Mouse (Mus musculus) cerebellum, postnatal 36 days (tissue): Measurements from ENCODE around the gene Plekha4.

Experiments
- DNase-seq, 2 experiments: peaks; one replicate each; pipeline ENCODE4 v3.0.0; 2021 to 2022; ENCODE audit warnings: mixed read lengths in 2 of 2

The Plekha4 gene

DNA sequence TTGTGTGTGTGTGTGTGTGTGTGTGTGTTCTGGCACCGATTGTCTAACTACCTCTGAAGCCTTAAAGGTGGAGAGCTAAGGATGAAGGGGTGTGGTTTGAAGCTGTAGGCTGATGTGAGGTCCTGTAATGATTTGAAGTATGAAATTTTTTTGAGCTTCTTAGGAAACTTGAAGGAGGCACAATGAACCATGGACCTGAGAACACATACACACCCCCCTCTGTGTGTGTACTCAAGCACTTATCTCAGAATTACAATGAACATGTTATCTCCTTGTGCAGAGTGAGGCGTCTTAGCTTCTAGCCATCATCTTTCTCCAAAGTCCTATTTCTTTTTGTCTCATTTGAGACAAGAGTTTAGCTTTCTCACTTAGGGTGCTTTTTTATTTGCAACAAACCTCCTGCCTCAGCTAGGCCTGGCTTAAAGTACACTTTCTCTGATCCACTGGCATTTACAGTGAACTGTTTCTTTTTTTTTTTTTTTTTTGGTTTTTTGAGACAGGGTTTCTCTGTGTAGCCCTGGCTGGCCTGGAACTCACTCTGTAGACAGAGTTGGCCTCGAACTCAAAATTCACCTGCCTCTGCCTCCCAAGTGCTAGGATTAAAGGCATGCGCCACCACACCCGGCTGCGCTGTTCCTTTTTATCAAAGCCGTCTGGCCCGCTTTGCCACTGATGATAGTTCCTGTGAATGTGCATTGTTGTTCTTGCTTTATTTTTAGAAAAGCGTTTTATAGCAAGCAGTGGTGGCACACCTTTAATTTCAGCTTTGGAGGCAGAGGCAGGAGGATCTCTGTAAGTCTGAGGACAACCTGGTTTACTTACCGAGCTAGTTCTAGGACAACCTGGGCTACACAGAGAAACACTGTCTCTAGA lies 42.7 kb downstream of the Plekha4 start:
- DNase-seq, result no peak

DNA sequence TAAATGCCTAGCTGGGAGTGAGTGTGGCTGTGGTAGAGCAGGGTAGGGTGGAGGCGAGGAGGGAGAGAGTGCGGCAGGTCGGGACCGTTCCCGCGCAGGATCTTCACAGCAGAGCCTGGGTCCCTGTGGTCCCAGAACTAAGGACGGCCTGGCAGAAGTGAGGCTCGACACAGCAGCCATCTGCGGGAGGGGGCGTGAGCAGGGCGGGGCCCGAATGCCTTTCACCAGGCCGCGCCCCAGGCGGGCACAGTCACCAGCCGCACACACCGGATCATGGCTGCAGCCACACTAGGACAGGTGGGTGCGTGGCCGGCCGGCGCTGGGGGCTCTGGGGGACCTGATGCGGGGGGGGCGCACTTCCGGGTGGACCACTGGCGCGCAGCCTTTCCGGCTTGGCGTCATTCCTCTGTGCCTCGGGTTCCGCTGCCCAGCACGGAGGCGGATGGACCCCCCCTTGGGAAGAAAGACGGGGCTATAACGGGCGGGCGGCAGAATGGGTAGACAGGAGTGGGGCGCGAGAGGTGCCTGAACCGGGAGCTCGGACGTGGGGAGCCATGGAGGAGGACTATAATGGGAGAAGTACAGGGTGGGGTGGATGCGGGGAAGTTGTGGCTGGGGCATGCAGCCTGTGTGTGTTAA lies 44.1 kb downstream of the Plekha4 start, which contains the start of gene Bcat2:
Bcat2 (plus strand) TSS at position 51 of the 639 bp plus-strand sequence.
- DNase-seq, result peak; percentile 67 to 76

DNA sequence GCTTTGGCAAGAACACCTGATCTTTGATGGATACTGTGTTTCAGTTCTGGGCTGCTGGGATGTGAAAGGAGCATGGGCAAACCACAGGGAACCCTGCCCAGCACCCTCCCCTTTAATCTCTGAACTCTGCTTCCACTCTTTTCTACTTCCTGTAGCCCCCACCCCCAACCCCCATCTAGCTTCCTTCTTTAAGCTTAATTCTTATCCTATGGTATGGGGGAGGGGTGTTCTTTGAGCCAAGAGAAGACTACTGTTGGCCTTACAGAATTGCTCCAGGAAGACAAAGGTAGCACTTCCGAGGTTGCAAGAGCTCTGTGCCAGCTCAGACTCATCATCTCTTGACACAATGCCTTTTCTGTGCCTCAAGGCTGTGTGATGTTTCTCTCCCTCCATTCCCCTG lies 45.8 kb downstream of the Plekha4 start:
- DNase-seq, result no peak

DNA sequence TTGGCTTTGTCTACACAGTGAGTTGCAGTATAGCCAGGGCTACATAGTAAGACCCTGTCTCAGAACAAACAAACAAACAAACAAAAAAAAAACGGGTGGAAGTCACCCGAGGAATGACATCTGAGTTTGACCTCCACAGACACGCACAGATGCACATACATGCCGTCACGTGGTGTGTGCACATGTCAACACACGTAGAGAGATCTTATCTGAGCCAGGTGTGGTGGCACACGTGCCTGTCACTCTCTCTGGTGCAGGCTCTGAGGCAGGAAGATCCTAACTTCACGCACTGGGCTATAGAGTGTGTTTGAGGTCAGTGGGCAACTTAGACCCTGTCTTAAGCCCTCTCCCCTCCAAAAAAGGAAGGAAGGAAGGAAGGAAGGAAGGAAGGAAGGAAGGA lies 47.8 kb downstream of the Plekha4 start:
- no peak for DNase-seq

DNA sequence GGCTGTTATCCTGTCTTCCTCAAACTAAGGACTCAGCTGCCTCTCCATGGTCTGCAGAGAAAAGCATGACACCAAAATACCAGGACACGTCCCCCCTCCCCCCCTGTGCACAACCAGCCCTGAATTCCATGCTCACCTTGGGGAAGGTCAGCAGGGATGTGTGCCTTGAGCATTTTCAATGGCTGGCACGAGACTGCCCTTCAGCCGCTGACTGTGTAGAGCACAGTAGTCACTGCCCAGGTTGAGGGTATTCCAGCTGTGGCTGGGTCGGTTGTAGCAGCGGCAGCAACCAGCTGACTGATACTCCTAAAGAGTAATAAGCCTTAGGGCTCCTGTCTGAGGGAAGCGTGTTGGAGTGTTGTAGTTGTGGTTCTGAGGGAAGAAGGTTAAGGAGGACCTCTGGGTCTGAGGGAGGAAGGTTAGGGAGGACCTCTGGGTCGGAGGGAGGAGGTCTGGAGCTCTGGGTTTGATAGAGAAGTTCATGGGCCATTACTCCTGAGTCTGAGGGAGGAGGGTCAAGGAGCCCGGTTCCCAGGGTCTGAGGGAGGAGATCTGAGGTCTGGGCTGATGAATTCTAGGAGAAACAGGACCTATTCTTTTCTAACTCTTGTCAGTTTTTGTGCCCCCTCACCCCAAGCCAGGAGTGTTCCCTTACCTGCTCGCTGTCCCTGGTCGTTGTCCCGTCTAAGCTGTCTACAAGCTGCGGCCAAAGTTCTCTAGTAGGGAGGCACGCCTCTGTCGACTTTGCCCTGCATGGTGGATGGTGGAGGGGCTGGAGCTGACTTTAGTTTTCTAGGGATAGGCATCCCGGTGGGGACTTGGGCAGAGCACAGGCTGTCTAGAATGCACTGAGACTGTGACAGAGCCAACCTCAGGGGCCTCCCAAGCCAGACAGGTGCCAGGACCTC lies 48.6 kb downstream of the Plekha4 start:
- DNase-seq, result no peak

DNA sequence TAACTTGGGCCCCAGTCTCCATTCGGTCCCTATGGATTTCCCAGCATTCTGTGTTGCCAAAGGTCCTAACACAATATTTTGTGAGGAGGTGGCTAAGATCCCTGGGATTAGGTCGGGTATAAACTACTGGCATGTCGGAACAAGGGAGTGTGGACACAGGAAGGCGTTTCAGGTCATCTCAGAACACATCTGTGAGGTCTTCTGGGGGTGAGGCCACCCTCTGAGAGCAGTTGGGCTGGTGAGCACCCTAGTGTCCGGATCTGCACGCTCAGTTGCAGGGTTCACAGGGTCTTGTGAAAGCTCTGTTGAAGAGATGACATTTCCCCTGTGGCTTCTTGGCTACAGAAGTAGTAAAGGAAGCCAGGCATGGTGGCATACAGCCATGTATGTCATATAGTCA lies 59.8 kb downstream of the Plekha4 start:
- DNase-seq, result no peak

DNA sequence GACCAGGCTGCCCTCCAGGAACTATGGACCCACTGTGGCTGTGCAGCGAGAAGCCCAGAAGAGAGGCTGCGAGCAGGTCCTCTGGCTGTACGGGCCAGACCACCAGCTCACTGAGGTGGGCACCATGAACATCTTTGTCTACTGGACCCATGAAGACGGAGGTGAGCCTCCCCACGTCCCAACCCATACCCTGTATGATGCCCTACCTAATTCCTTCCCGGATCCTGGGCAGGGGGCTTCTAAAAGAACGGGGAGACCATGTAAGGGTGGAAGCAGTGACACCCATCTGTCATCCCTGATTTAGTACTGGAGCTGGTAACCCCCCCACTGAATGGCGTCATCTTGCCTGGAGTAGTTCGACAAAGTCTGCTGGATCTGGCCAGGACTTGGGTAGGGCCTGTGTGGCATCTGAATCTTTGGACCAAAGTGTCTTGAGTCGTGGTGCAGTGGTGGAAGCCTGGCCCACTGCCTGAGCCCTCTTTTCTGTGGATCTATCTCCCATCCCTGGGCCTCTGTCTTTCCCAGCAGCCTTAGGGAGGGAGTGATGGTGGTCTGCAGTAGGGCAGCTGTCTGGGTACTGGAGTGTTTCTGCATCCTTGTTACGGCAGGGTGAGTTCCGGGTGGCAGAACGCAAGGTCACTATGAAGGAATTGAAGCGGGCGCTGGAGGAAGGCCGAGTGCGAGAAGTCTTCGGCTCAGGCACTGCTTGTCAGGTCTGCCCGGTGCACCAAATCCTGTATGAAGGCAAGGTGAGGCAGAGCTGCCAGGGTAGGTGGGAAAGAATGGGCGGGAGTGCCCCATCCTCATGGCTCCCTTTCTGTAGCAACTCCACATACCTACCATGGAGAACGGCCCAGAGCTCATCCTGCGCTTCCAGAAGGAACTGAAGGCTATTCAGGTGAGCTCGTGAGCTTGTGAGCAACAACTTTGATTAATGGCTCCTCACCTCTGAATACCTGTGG lies 61.8 kb downstream of the Plekha4 start:
- no peak for DNase-seq

DNA sequence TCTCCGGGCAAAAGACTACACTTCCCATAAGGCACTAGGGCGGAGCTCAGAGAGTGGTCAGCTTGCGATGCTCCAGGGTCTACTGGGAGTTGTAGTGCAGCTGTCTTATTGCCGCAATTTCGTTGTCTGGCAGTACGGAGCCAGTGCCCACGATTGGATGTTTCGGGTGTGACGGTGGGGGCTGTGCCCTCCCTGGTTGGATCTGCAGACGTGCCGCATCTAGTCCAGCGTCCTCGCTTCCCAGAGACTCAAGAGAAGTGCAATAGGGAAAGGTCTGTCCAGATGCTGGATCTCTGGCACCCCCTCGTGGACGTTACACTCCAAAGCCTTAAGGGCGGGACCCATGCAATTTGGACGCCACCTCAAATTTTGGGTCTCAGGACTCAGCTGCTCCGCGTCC lies 63.0 kb downstream of the Plekha4 start:
- DNase-seq, result peak; percentile 94

DNA sequence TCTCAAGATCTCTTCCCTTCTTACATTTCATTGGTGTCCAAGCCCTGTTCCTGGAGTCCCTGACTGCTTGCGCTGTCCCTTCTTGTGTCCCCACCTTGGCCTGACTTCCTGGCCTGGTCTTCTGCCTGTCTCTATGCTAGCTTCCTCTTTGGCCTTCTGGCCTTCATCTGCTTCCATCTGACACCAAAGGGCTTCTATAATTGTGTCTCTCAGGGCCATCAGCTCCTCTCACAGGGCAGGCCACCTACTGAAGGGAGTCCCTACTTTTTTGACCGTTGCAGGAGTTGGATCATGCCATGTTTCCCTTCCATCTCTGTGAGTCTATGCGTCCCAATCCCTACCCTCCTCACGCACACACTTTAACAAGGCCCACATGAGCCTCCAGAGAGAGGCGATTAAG lies 63.8 kb downstream of the Plekha4 start:
- DNase-seq, result no peak

DNA sequence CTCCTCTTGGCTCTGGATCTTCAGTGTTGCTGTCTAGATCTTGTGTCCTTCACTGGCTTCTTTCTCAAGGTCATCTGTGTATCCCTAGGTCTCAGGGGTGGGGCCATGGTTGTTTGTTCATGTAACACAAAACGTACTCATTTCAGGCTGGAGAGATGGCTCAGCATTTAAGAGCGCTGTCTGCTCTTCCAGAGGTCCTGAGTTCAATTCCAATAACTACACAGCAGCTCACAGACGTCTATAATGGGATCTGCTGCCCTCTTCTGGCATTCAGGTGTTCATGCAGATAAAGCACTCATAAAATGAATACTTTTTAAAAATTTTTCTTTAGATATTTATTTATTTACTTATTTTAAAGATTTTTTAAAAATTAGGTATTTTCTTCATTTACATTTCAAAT lies 64.7 kb downstream of the Plekha4 start:
- DNase-seq, result no peak

DNA sequence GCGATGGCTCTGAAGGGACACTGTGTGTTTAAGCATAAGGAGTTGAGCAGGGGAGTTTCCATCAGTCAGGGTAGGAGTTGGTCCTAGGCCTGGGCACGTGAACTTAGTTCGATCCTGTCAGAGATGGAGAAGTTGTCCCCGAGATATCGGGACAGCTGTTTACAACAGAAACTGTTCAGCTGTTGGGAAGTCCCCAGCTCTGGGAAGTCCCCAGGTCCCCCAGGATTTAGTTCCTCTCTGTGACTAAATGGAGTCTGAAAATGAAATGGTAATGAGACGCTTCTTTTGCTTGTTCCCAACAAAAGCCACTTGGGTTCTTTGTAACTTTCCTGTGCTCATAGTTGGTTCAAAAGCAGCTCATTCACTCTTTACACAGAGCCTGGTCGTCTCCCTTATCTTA lies 65.8 kb downstream of the Plekha4 start:
- no peak for DNase-seq

DNA sequence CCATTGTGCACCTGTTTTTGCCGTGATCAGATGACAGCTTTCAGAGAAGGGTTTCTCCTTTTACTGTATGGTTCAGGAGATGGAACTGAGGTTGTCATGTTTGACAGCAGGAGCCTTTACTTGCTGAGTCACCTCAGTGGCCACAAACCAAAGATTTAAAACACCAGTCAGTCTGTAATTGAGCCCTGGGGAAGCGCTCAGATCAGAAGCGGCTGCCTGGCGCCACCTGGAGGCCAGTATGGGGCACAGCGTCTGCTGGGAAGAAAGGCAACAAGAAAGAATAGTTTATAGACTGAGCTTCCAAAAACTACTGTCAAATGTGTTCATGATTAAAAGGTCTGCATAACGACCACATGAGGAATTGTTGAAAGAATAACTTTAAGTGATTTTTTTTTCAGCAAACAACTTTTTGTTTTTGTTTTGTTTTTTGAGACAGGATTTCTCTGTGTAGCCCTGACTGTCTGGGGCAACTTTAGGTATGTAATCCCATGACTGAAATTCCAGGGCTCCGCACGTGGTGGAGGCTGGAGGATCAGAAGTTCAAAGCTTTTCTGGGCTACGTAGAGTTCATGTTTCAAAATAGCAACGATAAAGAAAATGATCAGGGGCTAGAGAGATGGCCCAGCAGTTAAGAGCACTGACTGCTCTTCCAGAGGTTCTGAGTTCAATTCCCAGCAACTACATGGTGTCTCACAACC lies 67.1 kb downstream of the Plekha4 start:
- peak; percentile 75 to 79 for DNase-seq

DNA sequence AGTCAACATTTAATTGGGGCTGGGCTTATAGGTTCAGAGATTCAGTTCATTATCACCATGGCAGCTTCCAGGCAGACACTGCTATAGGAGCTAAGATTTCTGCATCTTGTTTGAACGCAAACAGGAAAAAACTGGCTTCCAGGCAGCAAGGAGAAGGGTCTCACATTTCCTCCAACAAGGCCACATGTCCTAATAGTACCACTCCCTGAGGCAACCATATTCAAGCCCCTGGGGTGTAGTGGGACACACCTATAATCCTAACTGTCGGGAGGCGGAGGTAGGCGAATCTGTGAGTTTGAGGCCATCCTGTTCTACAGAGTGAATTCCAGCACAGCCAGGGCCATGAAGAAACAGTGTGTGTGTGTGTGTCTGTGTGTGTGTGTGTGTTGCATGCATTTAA lies 69.0 kb downstream of the Plekha4 start:
- no peak for DNase-seq

DNA sequence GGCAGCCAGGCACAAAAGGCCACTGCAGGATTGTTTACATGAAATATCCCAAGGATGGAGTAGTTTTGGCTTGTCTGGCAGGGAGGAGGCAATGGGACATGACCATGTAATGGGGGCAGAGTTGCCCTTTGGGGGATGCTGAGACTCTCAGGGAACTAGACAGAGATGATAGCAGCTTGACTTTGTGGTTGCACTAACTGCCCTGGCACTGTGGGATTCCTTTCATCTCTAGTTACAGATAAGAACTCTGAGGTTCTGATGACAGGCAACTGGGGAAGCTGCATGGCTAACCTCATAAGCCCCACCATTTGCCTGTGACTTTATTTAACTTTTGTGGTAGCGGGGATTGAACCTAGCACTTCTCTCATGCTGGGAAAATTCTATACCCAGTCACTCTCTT lies 70.0 kb downstream of the Plekha4 start:
- DNase-seq, result no peak

DNA sequence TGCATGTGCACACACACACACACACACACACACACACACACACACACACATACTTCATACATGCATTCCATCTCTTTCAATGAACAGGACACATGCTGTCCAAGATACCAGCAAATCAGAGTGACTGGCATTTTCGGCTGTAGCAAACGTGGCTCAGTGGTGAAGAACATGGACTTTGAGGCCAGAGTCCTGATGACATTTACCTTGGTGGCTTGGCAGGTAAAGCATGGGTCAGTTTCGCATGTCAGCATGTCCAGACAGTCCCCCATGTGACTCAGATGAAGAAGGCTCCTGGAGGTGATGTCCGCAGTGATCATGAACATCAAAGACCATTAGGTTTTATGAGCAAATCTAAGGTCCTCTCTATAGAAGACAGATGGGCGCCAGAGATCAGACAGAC lies 70.9 kb downstream of the Plekha4 start:
- no peak for DNase-seq

DNA sequence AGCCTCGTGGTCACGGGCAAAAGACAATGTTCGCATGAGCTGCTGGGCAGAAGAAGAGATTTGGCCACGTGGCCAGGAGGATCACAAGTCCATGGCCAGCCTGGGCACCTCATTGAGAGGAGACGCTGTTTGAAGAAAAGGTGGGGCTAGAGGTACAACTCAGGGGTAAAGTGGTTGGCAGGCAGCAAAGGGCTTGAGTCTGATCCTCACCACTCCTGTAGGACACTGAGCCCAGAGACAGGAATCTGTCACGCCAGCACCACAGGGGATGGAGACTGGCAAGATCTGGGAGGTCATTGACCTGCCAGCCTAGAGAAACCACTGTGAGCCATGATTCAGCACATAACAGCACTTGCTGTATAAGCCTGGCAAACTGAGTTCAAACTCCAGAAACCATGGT lies 71.4 kb downstream of the Plekha4 start:
- no peak for DNase-seq

DNA sequence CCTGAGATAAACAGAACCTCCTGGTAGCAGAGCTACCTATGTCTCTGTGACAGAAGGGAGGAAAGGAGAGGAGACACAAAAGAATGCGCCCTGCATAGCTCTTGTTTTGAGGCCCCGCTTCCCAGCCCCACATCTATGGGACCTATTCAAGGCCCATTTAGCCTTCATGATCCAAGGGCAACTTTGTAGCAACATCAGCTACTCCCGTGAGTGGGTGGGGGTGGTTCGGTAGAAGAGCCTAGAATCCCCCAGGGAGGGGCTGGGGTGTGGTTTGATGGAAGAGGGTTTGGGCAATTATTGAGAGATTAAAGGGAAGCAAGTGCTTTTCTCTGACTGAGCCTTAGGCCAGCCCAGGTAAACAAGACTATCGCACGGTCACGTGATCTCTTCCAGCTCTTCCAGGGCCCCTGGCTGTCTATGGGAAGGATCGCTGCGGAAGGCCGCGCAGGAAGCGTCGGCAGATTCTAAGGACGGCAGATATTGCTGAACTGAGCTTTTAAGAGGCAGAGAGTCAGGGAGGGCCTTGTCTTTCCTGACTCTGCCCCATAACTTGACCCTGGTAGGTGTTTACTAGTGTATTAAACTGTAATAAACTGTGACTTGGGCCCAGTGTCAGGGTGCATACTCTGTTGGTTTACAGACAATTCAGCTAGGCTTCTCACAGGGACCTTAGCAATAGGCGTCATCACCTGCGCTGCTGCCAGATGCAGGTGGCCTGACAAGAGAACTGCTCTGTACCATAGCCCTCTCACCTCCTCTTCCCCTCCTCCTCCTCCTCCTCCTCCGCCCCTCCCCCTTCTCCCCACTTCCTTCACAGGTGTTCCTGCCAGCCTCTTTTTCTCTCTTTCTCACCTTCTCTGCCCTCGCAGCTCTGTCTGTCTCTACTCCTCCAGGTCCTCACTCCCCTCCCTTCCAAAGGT lies 73.1 kb downstream of the Plekha4 start:
- DNase-seq, result no peak
